Mouse (Mus musculus) midbrain, embryonic 13.5 days (tissue): ENCODE measurements around the gene Vmn2r72. TPM values are rescaled to one million over a fixed set of nuclear protein-coding genes. Genes with fewer than 3 reads are reported as not detected.

ENCODE experiments used
- ATAC-seq: fragments of 200-750 bp; cut with Nextera tagmentation; 2 replicates; pipeline ENCODE4 v1.8.0; 2017; ENCODE audit warnings: mild to moderate bottlenecking, moderate TSS enrichment, moderate library complexity
- H3K27ac ChIP-seq: fragments of 300-500 bp; sonication (generic); 2 replicates; pipeline ENCODE4 v1.5.1; 2015; ENCODE audit warnings: inconsistent platforms, mild to moderate bottlenecking, moderate library complexity
- H3K27me3 ChIP-seq: fragments of 300-500 bp; sonication (generic); 2 replicates; pipeline ENCODE4 v1.6.1; 2015; ENCODE audit warnings: mild to moderate bottlenecking, inconsistent platforms
- H3K36me3 ChIP-seq: fragments of 300-500 bp; sonication (generic); 2 replicates; pipeline ENCODE4 v1.6.1; 2015; ENCODE audit warnings: mild to moderate bottlenecking, inconsistent platforms
- H3K4me1 ChIP-seq: fragments of 300-500 bp; sonication (generic); replicated peaks from 2 replicates; pipeline ENCODE4 v1.6.1; 2015; ENCODE audit warnings: inconsistent platforms
- H3K4me2 ChIP-seq: fragments of 300-500 bp; sonication (generic); replicated peaks from 2 replicates; pipeline ENCODE4 v1.6.1; 2015; ENCODE audit warnings: moderate library complexity, mild to moderate bottlenecking, inconsistent platforms
- H3K4me3 ChIP-seq: fragments of 300-500 bp; sonication (generic); replicated peaks from 2 replicates; pipeline ENCODE4 v1.5.1; 2015; ENCODE audit warnings: mild to moderate bottlenecking, inconsistent platforms
- H3K9ac ChIP-seq: fragments of 300-500 bp; sonication (generic); replicated peaks from 2 replicates; pipeline ENCODE4 v1.6.1; 2015; ENCODE audit warnings: mild to moderate bottlenecking, inconsistent platforms
- H3K9me3 ChIP-seq: fragments of 300-500 bp; sonication (generic); 2 replicates; pipeline ENCODE4 v1.6.1; 2016; ENCODE audit warnings: mild to moderate bottlenecking, inconsistent platforms
- WGBS: fragments of 180-500 bp; shearing (Covaris S2); methylation state at CpG from one replicate; pipeline ENCODE4 v1.1.7; 2015; 5-methylcytosine and 5-hydroxymethylcytosine counted together
- polyA plus RNA-seq: library from polyadenylated mRNA; unstranded; fragments of >200 nt; fragmentation: Nextera tagmentation; extraction: Ambion mirVana; gene quantifications from 2 replicates; pipeline ENCODE4 v1.2.1, GENCODE M21; 2015

The Vmn2r72 gene
- polyA plus RNA-seq: not detected in 2 replicates

GRCm38 (mm10) chr7:85754997-85755396 is at the start of gene Vmn2r72:
TSS of gene Vmn2r72 (minus strand) at chr7:85755097.
- H3K4me1 ChIP-seq: no peaks in the 10 kb centered on the region
- H3K36me3 ChIP-seq: no peaks in the 10 kb centered on the region
- 90% methylated on average over 1 of the region's 1 CpGs for WGBS
- no peaks in the 10 kb centered on the region for H3K9me3 ChIP-seq
- H3K27me3 ChIP-seq: no peaks in the 10 kb centered on the region
- no peak within 1 kb of the TSS for H3K27ac ChIP-seq
- no peak within 1 kb of the TSS for H3K4me2 ChIP-seq
- no peak within 1 kb of the TSS for H3K4me3 ChIP-seq
- H3K9ac ChIP-seq: no peak within 1 kb of the TSS
- no peak for ATAC-seq

Other genes starting within 250 kb of the Vmn2r72 start
- gene Vmn2r71, start 192.0 kb downstream of the Vmn2r72 start, polyA plus RNA-seq: not detected in 2 replicates
- gene Vmn2r70, start 185.9 kb downstream of the Vmn2r72 start, polyA plus RNA-seq: not detected in 2 replicates
- not detected in 2 replicates for gene Vmn2r73, start 121.2 kb upstream of the Vmn2r72 start, polyA plus RNA-seq
- not detected in 2 replicates for gene Vmn2r74, start 206.5 kb upstream of the Vmn2r72 start, polyA plus RNA-seq